ENCODE assay signal across 8 mouse cellular contexts in genomic region chr13:63255519-63256011, GRCm38 (mm10).
DNase-seq lines count a peak whose midpoint lies in the region; ATAC-seq and TF ChIP-seq lines count a peak whose summit lies in the region.

No protein-coding gene starts in this region.

- no peaks in the 10 kb centered on the region for H3K27me3 ChIP-seq in cerebellum, adult 2 months (ENCODE audit: control insufficient read depth, insufficient read depth, low read length)
- H3K27me3 ChIP-seq in embryonic facial prominence, embryonic 13.5 days: no peaks in the 10 kb centered on the region
- H3K27me3 ChIP-seq in kidney, adult 2 months (replicated peaks; ENCODE audit: control insufficient read depth, insufficient read depth, low read length): no peaks in the 10 kb centered on the region

- H3K9me3 ChIP-seq in embryonic facial prominence, embryonic 13.5 days: no peaks in the 10 kb centered on the region

- H3K4me1 ChIP-seq in cerebellum, adult 2 months (ENCODE audit: control insufficient read depth, insufficient read depth, low read length): peaks cover 40% of the 10 kb centered on the region
- H3K4me1 ChIP-seq in embryonic facial prominence, embryonic 13.5 days: peaks cover 85% of the 10 kb centered on the region
- peaks cover 64% of the 10 kb centered on the region for H3K4me1 ChIP-seq in kidney, adult 2 months (ENCODE audit: control insufficient read depth, insufficient read depth, low read length)

- H3K27ac ChIP-seq in cerebellum, adult 2 months (ENCODE audit: insufficient read depth, low read length): 0 out of 2 replicates have a peak overlapping the region, but pooled peaks have one; percentile 24
- peak overlapping the region; percentile 57 for H3K27ac ChIP-seq in embryonic facial prominence, embryonic 13.5 days
- H3K27ac ChIP-seq in kidney, adult 2 months (ENCODE audit: insufficient read depth, low read depth, low read length): peak overlapping the region; percentile 72

- ATAC-seq in embryonic facial prominence, embryonic 13.5 days (ENCODE audit: insufficient number of reproducible peaks, insufficient read depth, low FRiP score, low TSS enrichment, low read depth): no peak

- TF ChIP-seq POLR2A in cerebellum, adult 2 months (IDR thresholded peaks at IDR 0.05; ENCODE audit: borderline replicate concordance, insufficient read depth, low read length): no peak
- TF ChIP-seq POLR2A in kidney, adult 2 months (IDR thresholded peaks at IDR 0.05; ENCODE audit: low read depth, low read length): no peak

- no peak overlapping the region for H3K9ac ChIP-seq in embryonic facial prominence, embryonic 13.5 days

- H3K4me2 ChIP-seq in embryonic facial prominence, embryonic 13.5 days: no peak overlapping the region

- 38% methylated on average over 5 of the region's 5 CpGs for WGBS in cerebellum, adult 2 months
- WGBS in embryonic facial prominence, embryonic 13.5 days: 76% methylated on average over 5 of the region's 5 CpGs
- 33% methylated on average over 5 of the region's 5 CpGs for WGBS in kidney, adult 2 months

- peaks cover 40% of the 10 kb centered on the region for H3K36me3 ChIP-seq in embryonic facial prominence, embryonic 13.5 days
- no peaks in the 10 kb centered on the region; the same call in 1 of the 2 replicates for H3K36me3 ChIP-seq in kidney, adult 2 months (ENCODE audit: control insufficient read depth, insufficient read depth, low read length)

- DNase-seq in cerebellum, adult 2 months: peak in 1 of 2 experiments; percentile 42
- no peak for DNase-seq in cerebellum, adult 9-11 months
- peak; percentile 87 for DNase-seq in kidney, adult 2 months
- peak; percentile 87 for DNase-seq in lung, postnatal 25 days (ENCODE audit: low spot score)
- DNase-seq in ovary, postnatal 10 days (ENCODE audit: low spot score): no peak
- no peak for DNase-seq in Muller cell, postnatal 12 days (ENCODE audit: inconsistent ontology term)
- DNase-seq in right cerebral cortex, adult 2 months (ENCODE audit: low spot score in 2 of 2): no peak

- no peak overlapping the region for H3K4me3 ChIP-seq in cerebellum, adult 2 months (replicated peaks; ENCODE audit: insufficient read depth, low read depth, low read length)
- H3K4me3 ChIP-seq in embryonic facial prominence, embryonic 13.5 days: no peak overlapping the region
- H3K4me3 ChIP-seq in kidney, adult 2 months (ENCODE audit: insufficient read depth, low read depth, low read length): 0 out of 2 replicates have a peak overlapping the region, but pooled peaks have one; percentile 13

- no peak for TF ChIP-seq CTCF in cerebellum, adult 2 months (IDR thresholded peaks at IDR 0.05; ENCODE audit: borderline replicate concordance, insufficient read depth, low read depth, low read length)
- no peak for TF ChIP-seq CTCF in kidney, adult 2 months (conservative IDR thresholded peaks at IDR 0.05; ENCODE audit: insufficient read depth, insufficient read length, low read depth, low read length)

Comparison
In these comparisons a context has a peak if more than half of its experiments do, and no peak if none do; other contexts are left out.
1. DNase-seq: peak in kidney, adult 2 months (single experiment) and lung, postnatal 25 days (single experiment); none in cerebellum, adult 9-11 months (single experiment), ovary, postnatal 10 days (single experiment), Muller cell, postnatal 12 days (single experiment) and right cerebral cortex, adult 2 months (0 of 2).
2. Peak in every context shown above with its lines, with median percentiles within 50 percentile points of each other: H3K27ac ChIP-seq.